Mouse (Mus musculus): ENCODE measurements at regions not wholly inside any gene's neighbourhood (a gene's known extent, or its start where the extent isn't known, plus 50 kb on each side); places are given as distances from the start of the nearest gene placed in this dataset.

GRCm38 (mm10) chr19:36293177-36293969 lies 54.7 kb upstream of the Pcgf5 start:
- TF ChIP-seq CTCF (IDR thresholded peaks at IDR 0.05; ENCODE audit: low read depth) (no peak), EP300 (IDR thresholded peaks at IDR 0.05; ENCODE audit: low read depth) (no peak)

All from liver, postnatal 0 days (tissue).